Mouse (Mus musculus): ENCODE results near the gene Emc1.

DNA sequence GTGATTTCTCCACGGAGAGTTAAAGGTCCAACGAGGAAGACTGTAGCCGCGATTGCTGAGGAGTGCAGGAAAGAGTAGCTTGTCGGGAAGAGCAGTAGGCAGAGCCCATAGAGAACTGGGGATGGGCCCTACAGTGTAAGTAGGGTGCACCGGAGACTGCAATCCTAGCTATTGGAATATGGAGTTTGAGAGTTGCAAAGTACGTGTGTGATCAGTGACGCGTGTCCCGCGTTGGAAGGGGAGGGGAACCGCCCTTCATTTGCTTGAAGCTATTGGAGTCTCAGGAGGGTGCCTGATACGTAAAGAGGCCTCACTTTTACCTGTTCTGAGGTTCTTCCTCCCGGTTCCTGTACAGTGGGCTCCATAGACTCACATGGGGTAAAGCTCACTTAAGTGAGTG is 40.7 kb upstream of the Emc1 start:
- TF ChIP-seq EP300 (IDR thresholded peaks at IDR 0.05; ENCODE audit: insufficient read depth, low read depth, low read length) (no peak), CTCF (IDR thresholded peaks at IDR 0.05; ENCODE audit: low read depth, low read length) (no peak), POLR2A (IDR thresholded peaks at IDR 0.05; ENCODE audit: insufficient read depth, low read length) (no peak)
